Mouse (Mus musculus) spleen, adult 2 months (tissue): ENCODE data around the gene Bbip1. TPM values are rescaled to one million over a fixed set of nuclear protein-coding genes. Genes with fewer than 3 reads are reported as not detected.
"Not testable (repeated sequence)": the region's sequence is repeated elsewhere in the genome, so short reads cannot be mapped to it uniquely, and the experiment has no call there.

ENCODE experiments used
- DNase-seq, 2 experiments: peaks; one replicate each; pipeline versions ENCODE4 v3.0.0 to v3.0.0-alpha.2; 2012 to 2021; ENCODE audit warnings: low spot score in 2 of 2, low read depth in 1 of 2
- H3K27ac ChIP-seq: fragments of 200-500 bp; 2 replicates; pipeline ENCODE4 v1.5.1; 2012; ENCODE audit warnings: low read length, inconsistent platforms; ENCODE audit not compliant: insufficient read depth
- H3K27me3 ChIP-seq: fragments of 200-500 bp; 2 replicates; pipeline ENCODE4 v1.6.1; 2012; ENCODE audit warnings: mild to moderate bottlenecking, moderate library complexity, low read length, inconsistent platforms; ENCODE audit not compliant: control insufficient read depth, insufficient read depth
- H3K36me3 ChIP-seq: fragments of 200-500 bp; 2 replicates; pipeline ENCODE4 v1.6.1; 2012; ENCODE audit warnings: mild to moderate bottlenecking, low read length, inconsistent platforms; ENCODE audit not compliant: control insufficient read depth, insufficient read depth
- H3K4me1 ChIP-seq: fragments of 200-500 bp; 2 replicates; pipeline ENCODE4 v1.6.1; 2011; ENCODE audit warnings: inconsistent platforms; ENCODE audit not compliant: control insufficient read depth, insufficient read depth, insufficient read length
- H3K4me3 ChIP-seq: fragments of 200-500 bp; 2 replicates; pipeline ENCODE4 v1.5.1; 2011; ENCODE audit warnings: mild to moderate bottlenecking, inconsistent platforms; ENCODE audit not compliant: insufficient read depth, insufficient read length; ENCODE audit errors: extremely low read depth
- CTCF ChIP-seq: fragments of 200-500 bp; IDR thresholded peaks from 2 replicates; pipeline ENCODE4 v1.5.1; 2011; ENCODE audit warnings: mild to moderate bottlenecking, inconsistent platforms; ENCODE audit not compliant: insufficient read depth, insufficient read length, insufficient replicate concordance; ENCODE audit errors: extremely low read depth
- POLR2A ChIP-seq: fragments of 200-500 bp; IDR thresholded peaks from 2 replicates; pipeline ENCODE4 v1.6.1; 2011; ENCODE audit warnings: low read depth, low read length, inconsistent platforms
- WGBS: fragments of 180-500 bp; shearing (Covaris S2); methylation state at CpG from one replicate; pipeline ENCODE4 v1.1.7; 2018; 5-methylcytosine and 5-hydroxymethylcytosine counted together
- polyA plus RNA-seq: library from polyadenylated mRNA; depleted of rRNA; stranded (reverse); fragments of >200 nt; gene quantifications from 2 replicates; pipeline ENCODE4 v1.2.3, GENCODE M21; 2012

Bbip1 gene
- polyA plus RNA-seq, 1 experiment, result 4.2 TPM

- Histone ChIP-seq H3K4me3 (no peak overlapping the region), H3K27me3 (no peaks in the 10 kb centered on the region), H3K4me1 (no peaks in the 10 kb centered on the region), H3K36me3 (no peaks in the 10 kb centered on the region), H3K27ac (no peak overlapping the region)
- no peak for TF ChIP-seq CTCF
- TF ChIP-seq POLR2A, result no peak
- 59% methylated on average over 7 of the region's 7 CpGs for WGBS
- no peak for DNase-seq
Observed at GRCm38 (mm10) chr19:53971938-53972337, 27.5 kb upstream of the Bbip1 start.

GRCm38 (mm10) chr19:53969226-53969625 lies 24.8 kb upstream of the Bbip1 start:
- H3K4me3 ChIP-seq, result no peak overlapping the region
- WGBS, result 88% methylated on average over 3 of the region's 3 CpGs
- H3K36me3 ChIP-seq, result no peaks in the 10 kb centered on the region
- no peaks in the 10 kb centered on the region for H3K27me3 ChIP-seq
- no peak for TF ChIP-seq POLR2A
- no peak for TF ChIP-seq CTCF
- H3K4me1 ChIP-seq, result no peaks in the 10 kb centered on the region
- DNase-seq, result no peak
- H3K27ac ChIP-seq, result no peak overlapping the region

- H3K27me3 ChIP-seq, result no peaks in the 10 kb centered on the region
- TF ChIP-seq POLR2A (no peak), CTCF (no peak)
- no peaks in the 10 kb centered on the region for H3K4me1 ChIP-seq
- no peaks in the 10 kb centered on the region for H3K36me3 ChIP-seq
- H3K4me3 ChIP-seq, result no peak overlapping the region
- WGBS, result 84% methylated on average over 10 of the region's 10 CpGs
- DNase-seq, result no peak
- no peak overlapping the region for H3K27ac ChIP-seq
Observed at GRCm38 (mm10) chr19:53964910-53965633, 20.6 kb upstream of the Bbip1 start.

- H3K4me3 ChIP-seq, DNase-seq, H3K36me3 ChIP-seq, H3K27ac ChIP-seq, H3K4me1 ChIP-seq, H3K27me3 ChIP-seq: not testable (repeated sequence)
- WGBS, result 97% methylated on average over 3 of the region's 3 CpGs
Observed at GRCm38 (mm10) chr19:53964347-53964746, 19.9 kb upstream of the Bbip1 start.

GRCm38 (mm10) chr19:53962511-53962910 lies 18.1 kb upstream of the Bbip1 start:
- no peak for DNase-seq
- Histone ChIP-seq H3K4me3 (no peak overlapping the region), H3K27me3 (no peaks in the 10 kb centered on the region), H3K36me3 (no peaks in the 10 kb centered on the region), H3K27ac (no peak overlapping the region), H3K4me1 (no peaks in the 10 kb centered on the region)
- TF ChIP-seq CTCF (no peak), POLR2A (no peak)
- 87% methylated on average over 4 of the region's 4 CpGs for WGBS

GRCm38 (mm10) chr19:53957513-53957912 lies 13.1 kb upstream of the Bbip1 start:
- no peak for DNase-seq
- TF ChIP-seq CTCF, result no peak
- TF ChIP-seq POLR2A, result no peak
- WGBS, result 93% methylated on average over 2 of the region's 2 CpGs
- Histone ChIP-seq H3K4me1 (no peaks in the 10 kb centered on the region), H3K36me3 (no peaks in the 10 kb centered on the region), H3K27ac (no peak overlapping the region), H3K27me3 (no peaks in the 10 kb centered on the region), H3K4me3 (no peak overlapping the region)

- no peaks in the 10 kb centered on the region for H3K27me3 ChIP-seq
- WGBS, result 1% methylated on average over 43 of the region's 69 CpGs
- DNase-seq, result peak in 1 of 2 experiments; percentile 32
- H3K36me3 ChIP-seq, result no peaks in the 10 kb centered on the region
- peak overlapping the region; percentile 77 for H3K4me3 ChIP-seq
- no peak for TF ChIP-seq POLR2A
- TF ChIP-seq CTCF, result no peak
- H3K27ac ChIP-seq, result peak overlapping the region; percentile 83
- peaks cover 3% of the 10 kb centered on the region; the same call in 1 of the 2 replicates for H3K4me1 ChIP-seq
Observed at GRCm38 (mm10) chr19:53945171-53946042, 980 bp upstream of the Bbip1 start.
